Mouse (Mus musculus) stomach, postnatal 0 days (tissue): ENCODE measurements around the gene Fam69b. TPM values are rescaled to one million over a fixed set of nuclear protein-coding genes. Genes with fewer than 3 reads are reported as not detected.
A peak's percentile ranks its signal among the peaks of the same experiment; 100 is the strongest.

Experiments
- ATAC-seq: fragments of 200-750 bp; cut with Nextera tagmentation; 2 replicates; pipeline ENCODE4 v1.8.0; 2017; ENCODE audit not compliant: low FRiP score, low TSS enrichment
- DNase-seq: peaks from one replicate; pipeline ENCODE4 v3.0.0-alpha.2; 2016; ENCODE audit warnings: low spot score
- H3K27ac ChIP-seq: fragments of 300-500 bp; sonication (generic); replicated peaks from 2 replicates; pipeline ENCODE4 v1.5.1; 2014; ENCODE audit warnings: mild to moderate bottlenecking, control low read depth
- H3K27me3 ChIP-seq: fragments of 300-500 bp; sonication (generic); 2 replicates; pipeline ENCODE4 v1.6.1; 2014; ENCODE audit warnings: low read length; ENCODE audit not compliant: control insufficient read depth, insufficient read depth
- H3K36me3 ChIP-seq: fragments of 300-500 bp; sonication (generic); 2 replicates; pipeline ENCODE4 v1.6.1; 2014; ENCODE audit warnings: low read length, mixed read lengths; ENCODE audit not compliant: control insufficient read depth, insufficient read depth
- H3K4me1 ChIP-seq: fragments of 300-500 bp; sonication (generic); replicated peaks from 2 replicates; pipeline ENCODE4 v1.6.1; 2014; ENCODE audit warnings: antibody characterized with exemption; ENCODE audit not compliant: control insufficient read depth, insufficient read depth
- H3K4me2 ChIP-seq: fragments of 300-500 bp; sonication (generic); replicated peaks from 2 replicates; pipeline ENCODE4 v1.6.1; 2014; ENCODE audit warnings: low read depth, mild to moderate bottlenecking, control low read depth, moderate library complexity
- H3K4me3 ChIP-seq: fragments of 300-500 bp; sonication (generic); 2 replicates; pipeline ENCODE4 v1.5.1; 2014; ENCODE audit warnings: low read depth, low read length, control low read depth
- H3K9ac ChIP-seq: fragments of 300-500 bp; sonication (generic); 2 replicates; pipeline ENCODE4 v1.6.1; 2014; ENCODE audit warnings: mild to moderate bottlenecking, low read length, control low read depth, mixed read lengths
- H3K9me3 ChIP-seq: fragments of 300-500 bp; sonication (generic); 2 replicates; pipeline ENCODE4 v1.6.1; 2016; ENCODE audit warnings: low read length; ENCODE audit not compliant: control insufficient read depth
- CTCF ChIP-seq: IDR thresholded peaks from 2 replicates; pipeline ENCODE4 v1.5.1; 2016; ENCODE audit warnings: antibody characterized with exemption, low read depth, mild to moderate bottlenecking, moderate library complexity
- EP300 ChIP-seq: optimal IDR thresholded peaks from 2 replicates; pipeline ENCODE3; 2016; ENCODE audit warnings: antibody characterized with exemption
- WGBS: fragments of 180-500 bp; shearing (Covaris S2); extraction: QIAGEN DNeasy Blood & Tissue Kit; methylation state at CpG from one replicate; pipeline ENCODE4 v1.1.7; 2014; 5-methylcytosine and 5-hydroxymethylcytosine counted together
- polyA plus RNA-seq: library from polyadenylated mRNA; unstranded; fragments of >200 nt; fragmentation: Nextera tagmentation; extraction: Ambion mirVana; gene quantifications from 2 replicates; pipeline ENCODE4 v1.2.1, GENCODE M21; 2015

The Fam69b gene
- polyA plus RNA-seq, 1 experiment from 2014 or later, result 10.9 TPM

GRCm38 (mm10) chr2:26638572-26638971 lies 10.3 kb downstream of the Fam69b start:
- H3K4me1 ChIP-seq, result peaks cover 6% of the 10 kb centered on the region; the same call in 1 of the 2 replicates
- TF ChIP-seq CTCF (no peak), EP300 (no peak)
- WGBS, result 42% methylated on average over 5 of the region's 5 CpGs
- ATAC-seq (no peak), DNase-seq (no peak)
- H3K36me3 ChIP-seq, result peaks cover 18% of the 10 kb centered on the region
- peak overlapping the region; percentile 92; the same call in 1 of the 2 replicates for H3K27ac ChIP-seq
- H3K9me3 ChIP-seq, result no peaks in the 10 kb centered on the region
- H3K27me3 ChIP-seq, result no peaks in the 10 kb centered on the region
- peak overlapping the region; percentile 76; the same call in 1 of the 2 replicates for H3K4me3 ChIP-seq
- H3K9ac ChIP-seq, result peak overlapping the region; percentile 81
- H3K4me2 ChIP-seq, result peak overlapping the region; percentile 63

- peak overlapping the region; percentile 63 for H3K4me2 ChIP-seq
- H3K36me3 ChIP-seq, result peaks cover 18% of the 10 kb centered on the region
- TF ChIP-seq CTCF, result peak; percentile 75
- no peak for TF ChIP-seq EP300
- no peaks in the 10 kb centered on the region for H3K9me3 ChIP-seq
- ATAC-seq (peak; percentile 72), DNase-seq (peak; percentile 78)
- H3K4me3 ChIP-seq, result peak overlapping the region; percentile 76
- H3K27me3 ChIP-seq, result no peaks in the 10 kb centered on the region
- peaks cover 6% of the 10 kb centered on the region; the same call in 1 of the 2 replicates for H3K4me1 ChIP-seq
- H3K9ac ChIP-seq, result peak overlapping the region; percentile 81
- 3% methylated on average over 8 of the region's 8 CpGs for WGBS
- peak overlapping the region; percentile 92 for H3K27ac ChIP-seq
Observed at GRCm38 (mm10) chr2:26639083-26639482, 10.8 kb downstream of the Fam69b start.

DNA sequence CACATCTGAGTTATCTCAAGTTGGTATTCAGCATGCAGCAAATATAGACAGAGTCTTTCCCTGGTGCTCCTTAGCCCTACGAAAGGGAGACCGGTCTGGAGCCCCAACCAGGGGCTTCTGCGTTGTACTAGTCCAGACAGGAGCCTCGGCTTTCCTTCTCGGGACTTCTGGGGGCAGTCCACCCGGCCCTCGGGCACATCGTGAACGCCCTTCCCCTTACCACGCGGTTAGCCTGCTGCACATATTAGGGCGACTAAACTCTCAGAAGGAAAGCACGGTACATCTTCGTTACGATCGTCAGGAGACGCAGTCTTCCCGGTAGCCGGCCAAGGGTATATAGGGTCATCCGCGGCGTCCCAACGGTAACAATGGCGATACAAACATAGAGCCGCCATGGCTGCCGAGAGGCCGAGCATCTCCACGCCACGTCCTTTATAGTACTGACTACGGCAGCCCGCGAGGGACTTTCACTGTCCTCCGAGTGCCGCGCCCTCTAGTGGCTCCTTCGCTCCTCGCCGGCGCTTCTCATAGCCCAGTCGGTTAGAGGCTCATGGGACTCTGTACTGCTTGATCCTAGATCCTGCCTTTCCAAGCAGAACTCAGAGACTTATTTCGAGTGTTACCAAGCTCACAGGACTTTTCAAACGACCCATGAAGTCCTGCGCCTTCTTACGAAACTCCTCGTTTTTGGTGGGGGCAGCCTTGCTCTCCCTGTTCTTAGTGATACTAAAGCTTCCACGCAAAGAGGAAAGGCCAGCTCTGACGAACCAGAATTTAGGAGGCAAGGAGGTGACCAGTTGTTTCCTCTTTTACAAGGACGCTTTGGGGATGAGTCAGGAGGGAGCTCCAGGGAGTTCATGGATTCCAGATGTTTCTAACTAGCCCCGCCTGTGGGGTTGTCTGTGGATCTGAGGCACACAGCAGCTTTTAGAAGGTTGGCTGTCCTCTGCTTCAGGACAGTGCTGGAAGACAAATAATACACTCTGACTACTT lies 11.9 kb downstream of the Fam69b start:
- H3K27me3 ChIP-seq, result no peaks in the 10 kb centered on the region
- peak overlapping the region; percentile 76 for H3K4me3 ChIP-seq
- no peaks in the 10 kb centered on the region for H3K9me3 ChIP-seq
- peaks cover 18% of the 10 kb centered on the region for H3K36me3 ChIP-seq
- TF ChIP-seq CTCF (peak; percentile 97), EP300 (no peak)
- H3K4me2 ChIP-seq, result peak overlapping the region; percentile 63
- WGBS, result 3% methylated on average over 49 of the region's 49 CpGs
- peak; percentile 97 for DNase-seq
- peak; percentile 82 for ATAC-seq
- peak overlapping the region; percentile 81 for H3K9ac ChIP-seq
- peak overlapping the region; percentile 92 for H3K27ac ChIP-seq
- H3K4me1 ChIP-seq, result peaks cover 6% of the 10 kb centered on the region; the same call in 1 of the 2 replicates

GRCm38 (mm10) chr2:26641006-26641647 lies 12.9 kb downstream of the Fam69b start:
- Histone ChIP-seq H3K36me3 (peaks cover 10% of the 10 kb centered on the region), H3K27ac (peak overlapping the region; percentile 92), H3K4me2 (no peak overlapping the region), H3K4me3 (no peak overlapping the region), H3K9ac (no peak overlapping the region), H3K27me3 (no peaks in the 10 kb centered on the region), H3K4me1 (peaks cover 6% of the 10 kb centered on the region; the same call in 1 of the 2 replicates), H3K9me3 (no peaks in the 10 kb centered on the region)
- TF ChIP-seq EP300, result no peak
- 70% methylated on average over 7 of the region's 7 CpGs for WGBS
- DNase-seq (no peak), ATAC-seq (no peak)

- H3K4me3 ChIP-seq, result no peak overlapping the region
- TF ChIP-seq CTCF (peak; percentile 71), EP300 (no peak)
- H3K27ac ChIP-seq, result no peak overlapping the region
- H3K9ac ChIP-seq, result no peak overlapping the region
- H3K27me3 ChIP-seq, result no peaks in the 10 kb centered on the region
- 52% methylated on average over 2 of the region's 2 CpGs for WGBS
- H3K36me3 ChIP-seq, result no peaks in the 10 kb centered on the region
- H3K9me3 ChIP-seq, result no peaks in the 10 kb centered on the region
- H3K4me2 ChIP-seq, result no peak overlapping the region
- DNase-seq, result peak; percentile 71
- no peaks in the 10 kb centered on the region; the same call in 1 of the 2 replicates for H3K4me1 ChIP-seq
- no peak for ATAC-seq
Observed at GRCm38 (mm10) chr2:26643942-26644341, 15.7 kb downstream of the Fam69b start.
